Mouse (Mus musculus) frontal cortex, postnatal 14 days (tissue): ENCODE results near the gene Atg4c.

Source experiments
- DNase-seq, 2 experiments: peaks; one replicate each; pipeline ENCODE4 v3.0.0; 2022; ENCODE audit warnings: low spot score in 2 of 2

The Atg4c gene

GRCm38 (mm10) chr4:99186412-99187125 lies 7.2 kb upstream of the Atg4c start:
- no peak for DNase-seq

- no peak for DNase-seq
Observed at GRCm38 (mm10) chr4:99192640-99193039, 1.1 kb upstream of the Atg4c start.

DNA sequence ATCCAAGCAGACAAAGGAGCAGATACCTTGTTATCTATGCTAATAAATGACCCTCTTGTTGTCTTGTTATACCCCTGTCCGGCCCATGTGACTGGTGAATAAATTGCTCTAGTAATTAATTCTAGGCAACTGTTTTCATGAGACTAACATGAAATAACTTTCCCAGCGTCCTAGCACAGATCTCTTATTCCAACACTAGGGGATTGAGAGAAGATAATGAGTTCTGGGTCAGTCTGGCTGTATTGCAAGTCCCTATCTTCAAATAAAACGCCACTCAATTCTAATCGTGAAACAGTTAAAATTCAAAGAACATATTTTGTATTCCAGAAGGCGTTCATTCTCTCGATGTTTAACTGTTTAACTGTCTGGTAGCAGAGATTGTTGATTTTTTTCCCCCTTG lies 520 bp upstream of the Atg4c start:
- no peak for DNase-seq

DNA sequence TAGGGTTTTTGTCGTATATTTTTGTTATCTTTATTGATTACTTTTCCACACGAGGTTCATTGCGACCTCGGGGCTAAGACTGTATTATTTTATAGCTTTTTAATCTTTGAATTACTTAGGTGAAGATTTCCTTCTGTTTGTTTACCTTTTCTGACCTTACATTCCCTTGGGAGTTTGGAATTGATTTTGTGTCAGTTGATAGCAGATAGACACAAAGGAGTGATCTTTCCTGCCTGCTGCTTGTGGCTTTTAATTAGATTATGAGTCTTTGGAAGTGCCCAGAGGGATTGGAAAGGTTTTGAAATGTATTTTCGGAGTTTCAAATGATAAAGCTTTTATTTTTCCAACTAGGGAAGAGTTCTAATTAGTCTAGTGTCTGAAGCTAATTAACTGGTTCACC lies 1.1 kb downstream of the Atg4c start:
- no peak for DNase-seq

GRCm38 (mm10) chr4:99198721-99199120 lies 5.0 kb downstream of the Atg4c start:
- no peak for DNase-seq

GRCm38 (mm10) chr4:99199757-99200251 lies 6.1 kb downstream of the Atg4c start:
- no peak for DNase-seq

DNA sequence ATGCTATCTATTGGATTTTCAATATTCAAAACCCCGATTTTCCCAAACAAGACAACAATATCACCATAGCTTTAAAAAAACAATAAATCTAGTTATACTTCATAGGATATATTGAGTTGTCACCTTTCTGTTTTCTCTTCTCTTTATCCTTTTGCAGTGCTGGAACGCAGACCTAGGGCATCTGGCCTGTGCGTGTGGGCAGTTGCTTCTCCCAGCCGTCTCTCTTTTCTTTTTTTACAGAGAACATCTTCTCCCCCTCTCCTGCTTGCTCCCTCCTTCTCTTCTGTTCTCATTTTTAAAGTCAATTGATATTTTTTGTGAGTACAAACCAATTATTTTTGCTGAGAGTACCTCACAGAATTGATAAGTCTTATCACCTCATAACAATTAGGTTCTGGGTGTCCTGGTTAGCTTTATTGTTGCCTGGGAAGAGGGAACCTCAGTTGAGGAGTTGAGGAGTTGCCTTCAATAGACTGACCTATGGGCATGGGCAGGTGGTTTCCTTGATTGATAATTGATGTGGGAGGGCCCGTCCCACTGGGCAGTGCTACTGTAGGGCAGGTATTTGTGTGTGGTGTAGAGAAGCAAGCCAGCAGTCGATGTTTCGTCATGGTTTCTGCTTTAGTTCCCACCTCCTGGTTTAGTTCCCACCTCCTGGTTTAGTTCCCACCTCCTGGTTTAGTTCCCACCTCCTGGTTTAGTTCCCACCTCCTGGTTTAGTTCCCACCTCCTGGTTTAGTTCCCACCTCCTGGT lies 6.8 kb downstream of the Atg4c start:
- DNase-seq, result no peak

- DNase-seq, result no peak
Observed at GRCm38 (mm10) chr4:99205773-99206172, 12.0 kb downstream of the Atg4c start.

- DNase-seq, result no peak
Observed at GRCm38 (mm10) chr4:99206356-99206755, 12.6 kb downstream of the Atg4c start.

GRCm38 (mm10) chr4:99210087-99210486 lies 16.4 kb downstream of the Atg4c start:
- DNase-seq, result no peak

DNA sequence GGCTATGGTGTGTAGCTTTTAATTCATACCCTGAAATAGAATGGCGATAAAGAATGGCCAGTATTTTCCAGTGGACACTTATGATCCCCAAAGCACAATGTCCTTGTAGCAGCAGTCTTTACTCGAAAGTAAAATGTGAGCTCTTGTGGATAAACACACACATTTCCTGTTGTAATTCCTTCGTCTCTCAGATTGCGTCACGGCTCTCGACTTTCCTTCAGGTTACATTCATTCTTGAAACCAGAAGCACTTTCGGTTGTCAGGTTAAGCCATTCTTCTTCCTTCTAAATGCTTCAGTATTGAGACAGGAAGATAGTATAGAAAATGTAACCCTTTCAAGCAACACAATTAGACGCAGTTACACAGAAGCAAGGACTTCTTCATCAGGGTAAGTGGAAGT lies 17.9 kb downstream of the Atg4c start:
- no peak for DNase-seq

- DNase-seq, result no peak
Observed at GRCm38 (mm10) chr4:99213123-99213522, 19.4 kb downstream of the Atg4c start.

- no peak for DNase-seq
Observed at GRCm38 (mm10) chr4:99222221-99222620, 28.5 kb downstream of the Atg4c start.

DNA sequence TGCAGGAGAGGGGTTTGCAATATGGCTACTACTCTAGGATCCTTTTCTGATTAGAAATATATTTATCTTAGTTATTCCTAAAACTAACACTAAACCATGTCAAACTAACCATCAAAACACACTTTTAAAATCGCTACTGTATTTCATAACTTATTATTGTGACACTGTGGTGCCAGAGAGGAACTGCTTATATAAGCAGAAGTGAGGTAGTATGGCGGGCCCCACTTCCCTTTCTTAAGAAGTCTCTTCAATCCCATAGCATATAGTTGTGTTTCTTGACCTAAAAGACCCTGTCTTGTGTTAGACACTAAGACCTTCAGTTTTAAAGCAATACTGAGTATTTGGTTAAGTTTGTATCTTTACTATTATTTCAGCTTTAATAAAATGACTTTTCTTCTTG lies 31.1 kb downstream of the Atg4c start:
- no peak for DNase-seq

DNA sequence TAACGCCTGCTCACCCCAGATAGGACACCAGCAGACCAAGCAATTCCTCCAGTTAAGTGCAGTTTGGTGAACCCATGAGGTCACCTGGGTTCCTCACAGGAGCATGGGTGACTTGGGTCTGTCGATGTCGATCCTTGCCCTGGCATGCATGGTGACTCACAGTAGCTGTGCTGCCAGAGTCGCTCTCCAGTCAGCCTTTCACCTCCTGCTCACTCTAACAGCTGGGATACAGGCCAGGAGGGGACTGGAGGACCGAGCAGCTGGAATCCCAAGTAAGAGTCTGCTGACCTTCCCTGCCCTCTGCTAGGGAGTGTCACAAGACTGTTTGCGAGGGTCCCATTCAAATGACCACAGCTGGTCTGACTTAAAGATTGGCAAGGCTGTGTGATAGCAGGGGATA lies 33.5 kb downstream of the Atg4c start:
- no peak for DNase-seq

GRCm38 (mm10) chr4:99229371-99229770 lies 35.6 kb downstream of the Atg4c start:
- DNase-seq, result no peak

- DNase-seq, result no peak
Observed at GRCm38 (mm10) chr4:99235203-99235856, 41.6 kb downstream of the Atg4c start.

- DNase-seq, result no peak
Observed at GRCm38 (mm10) chr4:99238305-99238704, 44.6 kb downstream of the Atg4c start.

DNA sequence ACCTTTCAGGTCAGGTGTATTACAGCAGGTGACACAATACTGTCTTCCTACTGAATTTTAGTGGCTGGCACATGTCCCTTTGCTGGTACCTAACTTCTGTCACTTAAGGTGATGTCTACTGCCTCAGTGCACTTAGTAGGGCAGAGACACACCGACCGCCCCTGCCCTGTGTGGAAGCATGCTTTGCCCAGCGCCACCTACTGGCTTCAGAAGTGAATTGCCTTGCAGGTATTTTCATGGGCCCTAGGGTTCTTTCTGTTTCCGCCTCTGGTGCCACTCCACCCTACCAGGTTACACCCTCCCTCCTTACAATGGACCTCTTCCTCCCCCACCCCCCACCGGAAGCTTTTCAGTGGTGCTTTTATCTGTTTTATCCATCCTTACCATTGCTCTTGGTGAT lies 47.9 kb downstream of the Atg4c start:
- DNase-seq, result no peak

DNA sequence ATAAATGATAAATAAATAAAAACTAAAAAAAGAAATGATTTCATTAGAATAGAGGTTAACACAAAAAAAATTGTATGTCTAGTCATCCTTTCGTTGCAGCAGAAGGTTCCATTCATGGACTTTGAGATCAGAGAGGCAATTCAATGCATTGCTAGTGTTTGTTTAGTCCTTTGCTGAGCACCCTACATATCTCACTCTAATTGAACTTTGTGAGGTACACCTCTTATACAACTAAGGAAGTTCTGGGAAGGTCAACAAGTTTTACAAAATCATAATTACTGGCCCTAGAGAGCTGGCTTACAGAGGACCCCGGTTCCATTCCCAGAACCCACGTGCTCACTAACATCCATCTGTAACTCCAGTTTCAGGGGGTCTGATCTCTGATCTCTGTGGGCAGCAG lies 55.6 kb downstream of the Atg4c start:
- DNase-seq, result no peak

DNA sequence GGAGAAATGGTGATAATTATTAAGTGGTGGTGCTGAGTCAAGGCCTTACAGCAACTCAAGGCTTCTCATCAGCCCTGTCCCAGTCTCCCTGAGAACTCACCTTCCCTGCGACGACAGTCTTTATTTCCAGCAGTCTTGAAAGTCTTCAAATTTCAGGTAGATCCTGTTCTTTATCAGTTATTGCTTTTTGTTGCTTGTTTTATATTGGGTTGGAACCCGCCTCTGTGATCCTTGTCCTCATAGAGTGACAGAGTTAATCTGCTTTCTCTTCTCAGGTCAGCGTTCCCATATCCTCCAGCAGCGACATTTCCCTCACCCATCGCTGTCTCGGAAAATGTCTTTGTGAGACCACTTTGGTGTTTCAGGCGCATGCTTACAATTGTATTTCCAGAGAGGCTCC lies 56.1 kb downstream of the Atg4c start:
- DNase-seq, result no peak

DNA sequence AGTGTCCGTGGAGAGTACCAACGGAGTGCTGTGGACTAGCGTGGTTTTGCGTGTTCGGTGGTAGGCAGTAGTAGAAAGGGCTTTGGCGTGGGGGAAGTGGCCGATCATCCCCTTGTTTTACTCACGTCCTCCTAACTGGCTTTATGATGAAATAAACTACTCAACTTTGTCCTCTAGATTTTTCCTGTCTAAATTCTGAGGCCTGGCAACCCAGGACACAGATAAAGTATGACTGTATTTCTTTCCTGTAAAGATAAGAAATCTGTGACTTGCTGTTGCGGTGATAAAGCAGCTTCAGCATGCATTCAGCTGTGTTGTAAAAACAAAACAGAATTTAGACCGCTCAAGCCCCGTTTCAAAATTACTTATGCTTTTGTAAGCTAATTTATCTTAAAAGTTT lies 59.2 kb downstream of the Atg4c start:
- no peak for DNase-seq

DNA sequence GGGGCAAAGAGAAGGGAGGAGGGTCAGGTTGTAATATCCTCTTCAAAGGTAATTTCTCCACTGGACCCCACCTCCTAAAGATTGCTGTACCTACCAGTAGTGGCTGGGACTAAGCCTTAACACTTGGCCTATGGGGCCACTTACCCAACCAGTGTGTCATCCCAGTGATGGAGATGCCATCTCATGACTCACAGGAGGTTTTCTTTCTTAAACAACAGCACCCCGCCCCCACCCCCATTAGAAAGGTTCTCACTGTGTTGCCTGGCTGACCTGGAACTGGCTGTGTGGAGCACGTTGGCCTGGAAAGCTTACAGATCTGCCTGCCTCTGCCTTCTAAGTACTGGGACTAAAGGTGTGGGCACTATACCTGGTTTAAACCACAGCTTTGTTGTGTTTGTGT lies 69.5 kb downstream of the Atg4c start:
- no peak for DNase-seq
